Comparison of ENCODE assay signal across 8 mouse cellular contexts in the genomic region with DNA sequence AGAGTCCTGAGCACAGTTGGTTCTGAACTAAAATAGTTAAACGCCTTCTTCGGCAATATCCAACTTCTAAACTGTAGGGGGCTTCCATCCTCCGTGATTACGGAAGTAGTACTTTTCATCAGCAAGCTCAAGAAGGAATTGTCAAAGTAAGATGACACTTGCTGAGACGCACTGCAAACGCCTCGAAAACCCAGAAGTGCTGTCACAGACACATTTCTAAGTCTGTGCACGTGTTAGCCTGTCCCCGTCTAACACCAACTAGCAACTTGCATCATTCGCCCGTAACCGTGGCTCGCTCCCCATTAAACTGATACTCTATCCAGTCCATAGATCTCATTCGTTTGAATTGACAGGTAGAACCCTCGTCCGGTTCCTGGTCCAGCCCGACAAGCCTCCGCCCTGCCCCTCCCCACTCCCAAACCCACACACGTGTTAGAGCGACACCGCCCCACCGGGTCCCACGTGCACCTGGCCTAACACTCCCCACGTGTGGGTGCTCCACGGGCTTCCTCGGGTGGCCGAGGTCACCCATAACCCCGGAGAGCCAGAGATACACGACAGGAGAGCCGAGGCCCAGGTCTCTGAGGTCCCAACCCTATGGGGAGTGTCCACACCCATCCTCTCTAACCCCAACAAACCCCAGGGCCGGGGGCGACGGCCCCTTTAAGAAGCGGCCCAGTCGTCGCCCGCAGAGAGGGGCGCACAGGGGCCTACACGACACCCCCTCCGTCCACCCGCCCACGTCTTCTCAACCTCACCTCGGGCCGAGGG. TPM values are rescaled to one million over a fixed set of nuclear protein-coding genes. Genes with fewer than 3 reads are reported as not detected.
A peak's percentile ranks its signal among the peaks of the same experiment; 100 is the strongest.
DNase-seq lines count a peak whose midpoint lies in the region; ATAC-seq lines count a peak whose summit lies in the region.

No protein-coding gene starts in this region.

- DNase-seq in adrenal gland, adult 18-20 months (ENCODE audit: low spot score in 2 of 2): peak; percentile 61 to 74
- DNase-seq in embryo, embryonic 10 days (ENCODE audit: low spot score): peak; percentile 56
- DNase-seq in gastrocnemius, postnatal 10 days: peak; percentile 65
- peak; percentile 83 for DNase-seq in induced T-regulatory cell, adult 2 months (ENCODE audit: low read depth)
- DNase-seq in left cerebral cortex, adult 8-10 months (ENCODE audit: low spot score in 2 of 2): peak; percentile 51 to 59
- DNase-seq in right cerebral cortex, postnatal 14 days: peak; percentile 62
- peak; percentile 66 for DNase-seq in urinary bladder, postnatal 25 days (ENCODE audit: low spot score)

- peak; percentile 56 for ATAC-seq in megakaryocyte, adult 5-6 weeks (ENCODE audit: poor library complexity, severe bottlenecking)

RNA-seq across cellular contexts. Expression of a gene that starts 0.7 kb away (rescaled TPM):
- total RNA-seq in adrenal gland, adult 18-20 months (2021): 10 to 100 TPM; 20.0 to 22.6 TPM
- 10 to 100 TPM; 12.6 to 16.5 TPM for total RNA-seq in gastrocnemius, postnatal 10 days (2021)
- total RNA-seq in left cerebral cortex, adult 8-10 months (2022): 10 to 100 TPM; 21.1 to 24.9 (median 23.3) TPM
- total RNA-seq in megakaryocyte, adult 5-6 weeks (2015): 19.9 and 22.0 TPM in 2 replicates
- 18.6 and 22.7 TPM in 2 replicates for total RNA-seq in megakaryocyte, adult 5-6 weeks (2017)

Comparison
In these comparisons a context has a peak if more than half of its experiments do, and no peak if none do; other contexts are left out.
1. Peak in every context shown above with its lines: DNase-seq and ATAC-seq.